Mouse (Mus musculus) left cerebral cortex, adult 2 months (tissue): Measurements from ENCODE around the gene Pcnx3. TPM values are rescaled to one million over a fixed set of nuclear protein-coding genes. Genes with fewer than 3 reads are reported as not detected.
A peak's percentile ranks its signal among the peaks of the same experiment; 100 is the strongest.

Experiments
- DNase-seq, 2 experiments: peaks; one replicate each; pipeline ENCODE4 v3.0.0; 2021 to 2022; ENCODE audit warnings: low spot score in 2 of 2, mixed read lengths in 1 of 2; ENCODE audit errors: extremely low spot score in 1 of 2
- H3K27ac ChIP-seq: fragments of 200-600 bp; 2 replicates; pipeline ENCODE4 v1.8.1; 2022
- H3K4me3 ChIP-seq: fragments of 200-600 bp; 2 replicates; pipeline ENCODE4 v1.8.1; 2022
- CTCF ChIP-seq: fragments of 200-600 bp; IDR thresholded peaks from 2 replicates; pipeline ENCODE4 v1.8.1; 2022; ENCODE audit warnings: antibody characterized with exemption, mild to moderate bottlenecking, moderate library complexity
- intact Hi-C: fragments of 180-260 bp; cut with DNase I; formaldehyde crosslinking; loops from one replicate; pipeline ENCODE4 v1.15.1; 2025
- total RNA-seq, 2 experiments: library from RNA; stranded (reverse); gene quantifications; 2 replicates each; pipeline ENCODE4 v1.2.3; 2021

Pcnx3 gene
- total RNA-seq, 2 experiments from 2014 or later: 77.5 to 80.0 TPM

DNA sequence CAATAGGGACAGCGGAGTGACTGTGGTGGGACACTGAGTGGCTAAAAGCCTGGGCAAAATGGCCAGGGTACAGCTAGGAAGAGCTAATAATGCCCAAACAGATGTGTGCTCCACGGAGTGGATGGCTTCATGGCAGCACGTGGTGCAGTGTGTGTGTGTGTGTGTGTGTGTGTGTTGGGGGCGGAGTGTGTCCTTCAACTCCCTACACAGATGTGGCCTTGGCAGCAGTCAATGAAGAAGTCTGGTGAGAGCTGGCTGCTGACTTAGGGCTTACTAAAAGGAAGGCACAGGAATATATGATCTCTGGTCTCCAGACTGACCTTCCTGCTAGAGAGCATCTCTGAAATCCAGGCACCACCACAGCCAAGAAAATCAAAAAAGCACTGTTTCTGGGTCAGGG is 20.3 kb downstream of the Pcnx3 start:
- no peak for TF ChIP-seq CTCF
- no peak for DNase-seq
- Histone ChIP-seq H3K4me3 (no peak overlapping the region), H3K27ac (no peak overlapping the region)
- intact Hi-C loops: no loop called here

DNA sequence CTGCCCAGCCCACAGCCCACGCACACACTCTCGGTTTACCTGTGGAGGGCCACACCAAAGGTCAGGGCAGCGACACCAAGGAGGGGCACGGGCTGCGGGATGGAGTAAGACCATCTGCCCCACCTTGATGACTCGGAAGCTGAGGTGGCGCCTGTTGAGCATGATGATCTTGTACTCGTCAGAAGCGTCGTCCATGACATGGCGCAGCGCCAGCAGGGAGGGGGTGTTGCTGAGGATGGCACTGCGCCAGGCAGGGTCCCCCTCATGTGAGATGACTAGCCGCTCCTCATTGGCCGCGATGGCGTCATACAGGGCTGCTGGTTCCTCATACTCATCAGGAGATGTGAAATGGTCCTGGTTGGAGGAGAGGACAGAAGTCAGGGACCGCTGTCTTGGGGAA is 22.3 kb downstream of the Pcnx3 start:
- H3K27ac ChIP-seq: no peak overlapping the region
- intact Hi-C loops: no loop called here
- no peak for DNase-seq
- H3K4me3 ChIP-seq: no peak overlapping the region
- no peak for TF ChIP-seq CTCF

DNA sequence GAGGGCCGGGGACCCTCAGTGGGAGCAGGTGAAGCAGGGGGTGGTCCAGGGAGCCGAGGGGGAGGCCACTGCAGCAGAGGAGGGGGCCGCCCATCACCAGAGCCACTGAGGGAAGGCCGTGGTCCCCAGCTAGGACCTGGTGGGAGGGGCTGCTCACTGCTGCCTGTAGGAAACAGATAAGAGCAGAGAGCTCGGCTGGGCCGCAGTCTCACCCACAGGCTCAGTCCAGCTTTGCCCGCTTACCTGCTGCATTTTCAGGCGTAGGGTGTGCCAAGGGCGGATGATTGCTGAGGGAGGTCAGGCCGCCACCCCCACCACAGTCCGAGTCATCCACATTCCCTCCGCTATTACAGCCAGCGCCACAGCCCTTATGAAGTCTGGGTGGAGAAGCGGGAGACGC is 23.2 kb downstream of the Pcnx3 start:
- no peak for DNase-seq
- no peak for TF ChIP-seq CTCF
- H3K27ac ChIP-seq: no peak overlapping the region
- intact Hi-C loops: no loop called here
- no peak overlapping the region for H3K4me3 ChIP-seq

- no peak for DNase-seq
- Histone ChIP-seq H3K4me3 (no peak overlapping the region), H3K27ac (no peak overlapping the region)
- intact Hi-C loops: no loop called here
- TF ChIP-seq CTCF: no peak
Measured at GRCm38 (mm10) chr19:5664669-5665257, 23.9 kb downstream of the Pcnx3 start.

DNA sequence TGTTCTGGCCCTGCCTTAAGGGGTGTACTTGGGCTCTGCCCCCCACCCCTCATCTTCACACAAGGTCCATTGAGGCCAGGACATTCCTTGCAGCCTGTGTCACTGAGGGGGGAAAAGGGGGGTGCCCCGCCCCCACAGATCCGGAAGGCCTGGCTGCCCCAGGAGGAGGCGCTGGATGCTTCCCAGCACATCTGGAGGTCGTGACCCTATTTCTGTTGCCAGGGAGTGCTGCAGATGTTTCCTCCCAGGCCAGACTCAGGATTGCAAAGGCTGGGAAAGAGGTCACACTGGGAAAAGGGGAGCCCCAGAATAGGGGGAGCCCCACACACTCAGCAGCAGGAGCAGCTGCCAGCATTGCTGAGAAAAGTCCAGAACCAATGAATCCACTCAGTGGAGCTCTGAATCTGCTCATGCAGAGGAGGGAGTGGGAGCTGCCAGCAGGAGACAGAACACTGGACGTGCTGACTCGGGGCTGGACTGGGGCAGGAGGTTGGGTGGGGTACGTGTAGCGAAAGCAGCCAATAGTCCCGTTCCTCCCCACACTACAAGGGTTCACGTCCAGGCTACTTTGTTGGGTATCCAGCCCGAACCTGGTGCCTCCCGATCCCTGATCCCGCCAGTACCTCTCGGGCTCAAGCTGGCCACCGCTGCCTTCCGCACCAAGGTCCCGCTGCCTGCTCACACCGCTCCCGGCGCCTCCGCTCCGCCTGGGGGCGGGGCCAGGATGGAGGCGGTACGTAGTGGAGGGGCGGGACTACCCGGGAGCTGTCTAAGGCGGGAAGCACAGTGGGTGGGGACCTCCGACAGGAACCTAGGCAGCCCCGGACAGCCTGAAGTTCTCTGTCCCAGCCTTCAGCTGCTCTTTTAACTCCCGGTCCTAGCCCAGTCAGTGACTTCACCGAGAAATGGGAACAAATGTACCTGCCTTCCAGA is 25.5 kb downstream of the Pcnx3 start, which contains the start of gene Sipa1:
TSS of gene Sipa1 (minus strand) at position 727 of the 933 bp plus-strand sequence.
- TF ChIP-seq CTCF: no peak

DNA sequence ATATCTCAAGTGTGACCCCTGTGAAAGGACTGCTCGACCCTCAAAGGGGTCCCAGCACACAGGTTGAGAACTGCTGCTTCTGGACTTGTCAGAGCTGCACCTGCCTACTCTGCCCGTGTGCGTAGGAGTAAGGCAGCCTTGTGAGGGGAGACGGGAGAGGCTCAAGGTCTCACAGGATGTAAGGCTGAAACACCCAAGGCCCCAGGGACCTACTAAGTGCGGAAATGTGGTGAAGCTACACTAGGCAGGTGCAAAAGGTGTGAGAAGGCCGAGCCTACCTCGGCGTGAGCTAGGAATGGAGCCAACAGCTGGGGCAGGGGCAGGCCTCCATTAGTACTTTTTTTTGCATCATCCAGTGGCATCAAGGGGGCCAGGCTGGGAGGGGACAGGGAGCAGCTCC is 26.4 kb downstream of the Pcnx3 start:
- no peak for TF ChIP-seq CTCF
- intact Hi-C loops: loop anchor here (2.0 kb wide), 1 partner anchor 66 kb away; the partner anchor contains the start of gene Fam89b
- Histone ChIP-seq H3K4me3 (peak overlapping the region; percentile 47), H3K27ac (peak overlapping the region; percentile 76; the same call in 1 of the 2 replicates)
- DNase-seq: no peak

More for the DNA sequence above, 25.5 kb downstream of the Pcnx3 start, which contains the start of gene Sipa1:
- Histone ChIP-seq H3K4me3 (peak within 1 kb of the TSS; percentile 47), H3K27ac (peak within 1 kb of the TSS; percentile 76)
- intact Hi-C loops: loop anchor here (2.0 kb wide), 1 partner anchor 66 kb away; the partner anchor contains the start of gene Fam89b
- DNase-seq: peak; percentile 79 to 80

DNA sequence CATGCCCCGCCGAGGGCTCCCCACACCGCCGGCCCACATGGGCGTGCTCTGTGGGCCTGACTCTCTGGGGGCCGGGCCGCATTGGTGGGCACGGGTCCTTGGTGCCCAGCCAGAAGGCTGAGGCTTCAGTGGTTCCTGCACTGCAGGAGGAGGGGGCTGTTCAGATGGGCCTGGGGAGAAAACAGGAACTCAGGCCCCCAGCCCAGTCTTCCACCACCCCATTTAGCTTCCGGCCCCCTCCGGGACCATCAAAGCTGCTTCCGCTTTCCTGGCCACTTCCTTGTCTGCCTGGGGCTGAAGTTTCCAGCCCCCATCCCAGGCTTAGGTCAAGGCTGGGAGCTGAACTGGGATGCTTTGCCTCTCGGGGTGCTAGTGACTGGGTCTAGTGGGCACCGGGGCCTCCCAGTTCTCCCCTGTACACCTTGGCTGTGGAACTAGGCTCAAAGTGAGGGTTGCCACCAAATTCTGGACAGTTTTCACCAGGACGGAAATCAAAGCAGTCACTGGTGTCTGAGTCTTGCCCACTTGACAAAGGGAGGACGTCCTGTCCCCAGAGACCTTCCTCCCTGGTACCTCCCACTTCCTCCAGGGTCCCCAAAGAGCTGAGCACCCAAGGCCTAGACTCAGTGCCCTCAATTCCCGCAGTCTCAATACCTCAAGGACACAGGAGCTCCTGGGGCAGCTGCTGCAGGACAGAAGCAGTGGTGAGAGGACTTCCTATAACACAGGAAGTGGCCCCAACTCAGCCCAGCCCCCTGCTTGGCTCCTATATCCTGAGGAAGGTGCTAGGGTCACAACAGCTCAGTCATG is 27.6 kb downstream of the Pcnx3 start:
- no peak for TF ChIP-seq CTCF
- peak overlapping the region; percentile 58 for H3K27ac ChIP-seq
- intact Hi-C loops: no loop called here
- H3K4me3 ChIP-seq: peak overlapping the region; percentile 30
- peak in 1 of 2 experiments; percentile 34 for DNase-seq

GRCm38 (mm10) chr19:5654720-5655298 is 33.9 kb downstream of the Pcnx3 start:
- TF ChIP-seq CTCF: no peak
- intact Hi-C loops: no loop called here
- DNase-seq: no peak

DNA sequence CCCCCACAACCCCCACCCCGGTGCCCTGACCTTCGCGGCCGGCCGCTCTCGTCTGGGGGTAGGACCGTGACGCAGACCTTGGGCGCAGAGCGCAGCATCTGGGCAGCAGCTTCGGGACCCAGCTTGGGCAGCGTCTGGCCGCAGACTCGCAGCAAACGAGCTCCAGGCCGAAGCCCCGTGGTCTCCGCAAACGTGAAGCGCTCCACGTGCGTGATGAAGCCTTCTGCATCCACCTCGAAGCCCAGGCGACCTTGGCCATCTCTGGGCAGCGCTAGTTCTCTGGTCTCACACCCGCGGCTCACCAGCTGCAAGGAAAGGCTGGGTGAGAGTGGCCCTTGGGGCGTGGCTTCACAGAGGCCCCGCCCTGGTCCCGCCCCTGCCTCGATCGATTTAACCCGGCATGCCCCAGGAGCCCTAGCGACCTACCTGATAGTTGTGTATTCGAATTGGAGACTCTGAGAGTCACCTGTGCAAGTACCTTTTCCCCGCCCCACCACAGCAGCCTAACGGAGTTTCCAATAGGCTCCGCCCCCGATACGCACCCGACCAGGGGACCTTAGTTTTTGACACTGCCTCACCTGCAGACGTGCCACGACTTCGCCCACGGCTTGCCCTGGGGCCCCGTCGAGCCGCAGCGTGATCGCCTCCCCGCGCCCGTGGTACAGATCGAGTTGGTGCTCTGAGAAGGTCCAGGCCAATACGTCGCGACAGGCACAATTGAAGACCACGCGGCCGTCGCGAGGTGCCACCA is 34.6 kb downstream of the Pcnx3 start:
- no peak for TF ChIP-seq CTCF
- intact Hi-C loops: no loop called here
- Histone ChIP-seq H3K27ac (no peak overlapping the region), H3K4me3 (peak overlapping the region; percentile 42)
- DNase-seq: no peak

More at GRCm38 (mm10) chr19:5654720-5655298, 33.9 kb downstream of the Pcnx3 start:
- H3K4me3 ChIP-seq: peak overlapping the region; percentile 42
- H3K27ac ChIP-seq: no peak overlapping the region

- no peak overlapping the region for H3K4me3 ChIP-seq
- DNase-seq: peak in 1 of 2 experiments; percentile 29
- intact Hi-C loops: no loop called here
- H3K27ac ChIP-seq: no peak overlapping the region
- TF ChIP-seq CTCF: no peak
Measured at GRCm38 (mm10) chr19:5652570-5652969, 36.1 kb downstream of the Pcnx3 start.
